Mouse (Mus musculus) hindbrain, embryonic 12.5 days (tissue): Measurements from ENCODE around the gene Lcorl. TPM values are rescaled to one million over a fixed set of nuclear protein-coding genes. Genes with fewer than 3 reads are reported as not detected.
A peak's percentile ranks its signal among the peaks of the same experiment; 100 is the strongest.

Source experiments
- ATAC-seq: fragments of 200-750 bp; cut with Nextera tagmentation; 2 replicates; pipeline ENCODE4 v1.8.0; 2017; ENCODE audit warnings: moderate TSS enrichment; ENCODE audit not compliant: low FRiP score
- H3K27ac ChIP-seq: fragments of 300-500 bp; sonication (generic); 2 replicates; pipeline ENCODE4 v1.5.1; 2016; ENCODE audit warnings: mild to moderate bottlenecking
- H3K27me3 ChIP-seq: fragments of 300-500 bp; sonication (generic); 2 replicates; pipeline ENCODE4 v1.6.1; 2016; ENCODE audit warnings: mild to moderate bottlenecking
- H3K36me3 ChIP-seq: fragments of 300-500 bp; sonication (generic); 2 replicates; pipeline ENCODE4 v1.6.1; 2016; ENCODE audit warnings: mild to moderate bottlenecking
- H3K4me1 ChIP-seq: fragments of 300-500 bp; sonication (generic); 2 replicates; pipeline ENCODE4 v1.6.1; 2016
- H3K4me2 ChIP-seq: fragments of 300-500 bp; sonication (generic); replicated peaks from 2 replicates; pipeline ENCODE4 v1.6.1; 2016; ENCODE audit warnings: mild to moderate bottlenecking
- H3K4me3 ChIP-seq: fragments of 300-500 bp; sonication (generic); 2 replicates; pipeline ENCODE4 v1.5.1; 2016; ENCODE audit warnings: mild to moderate bottlenecking
- H3K9ac ChIP-seq: fragments of 300-500 bp; sonication (generic); 2 replicates; pipeline ENCODE4 v1.6.1; 2016; ENCODE audit warnings: mild to moderate bottlenecking, moderate library complexity
- H3K9me3 ChIP-seq: fragments of 300-500 bp; sonication (generic); replicated peaks from 2 replicates; pipeline ENCODE4 v1.6.1; 2016; ENCODE audit warnings: mild to moderate bottlenecking
- WGBS: fragments of 180-500 bp; shearing (Covaris S2); methylation state at CpG from one replicate; pipeline ENCODE4 v1.1.7; 2016; 5-methylcytosine and 5-hydroxymethylcytosine counted together
- polyA plus RNA-seq: library from polyadenylated mRNA; unstranded; fragments of >200 nt; fragmentation: Nextera tagmentation; extraction: Ambion mirVana; gene quantifications from 2 replicates; pipeline ENCODE4 v1.2.1, GENCODE M21; 2016

Gene Lcorl
- polyA plus RNA-seq, 1 experiment from 2014 or later, result 48.8 TPM

DNA sequence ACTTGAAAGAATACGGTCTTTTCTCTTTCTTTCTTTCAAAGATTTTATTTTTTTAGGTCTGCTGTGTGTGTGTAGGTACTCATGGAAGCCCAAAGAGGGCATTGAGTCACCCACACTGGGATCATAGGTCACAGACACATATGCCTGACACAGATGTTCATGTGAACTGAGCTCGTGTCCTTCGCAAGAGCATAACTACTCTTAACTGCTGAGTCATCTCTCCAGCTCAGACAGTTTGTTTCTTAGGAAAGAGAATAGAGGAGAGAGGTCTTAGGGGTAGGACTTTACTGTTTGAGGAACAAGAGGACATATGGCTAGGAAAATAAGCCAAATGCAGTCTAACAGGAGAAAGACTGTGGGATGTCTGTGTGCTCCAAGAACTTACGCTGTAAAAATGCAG, 168.3 kb downstream of the Lcorl start:
- H3K36me3 ChIP-seq, result peaks cover 3% of the 10 kb centered on the region
- no peak overlapping the region for H3K27ac ChIP-seq
- H3K9me3 ChIP-seq, result no peaks in the 10 kb centered on the region
- ATAC-seq, result no peak
- H3K4me2 ChIP-seq, result no peak overlapping the region
- no peaks in the 10 kb centered on the region for H3K27me3 ChIP-seq
- no peak overlapping the region for H3K4me3 ChIP-seq
- WGBS, result 92% methylated on average over 4 of the region's 4 CpGs
- no peaks in the 10 kb centered on the region for H3K4me1 ChIP-seq
- no peak overlapping the region for H3K9ac ChIP-seq

DNA sequence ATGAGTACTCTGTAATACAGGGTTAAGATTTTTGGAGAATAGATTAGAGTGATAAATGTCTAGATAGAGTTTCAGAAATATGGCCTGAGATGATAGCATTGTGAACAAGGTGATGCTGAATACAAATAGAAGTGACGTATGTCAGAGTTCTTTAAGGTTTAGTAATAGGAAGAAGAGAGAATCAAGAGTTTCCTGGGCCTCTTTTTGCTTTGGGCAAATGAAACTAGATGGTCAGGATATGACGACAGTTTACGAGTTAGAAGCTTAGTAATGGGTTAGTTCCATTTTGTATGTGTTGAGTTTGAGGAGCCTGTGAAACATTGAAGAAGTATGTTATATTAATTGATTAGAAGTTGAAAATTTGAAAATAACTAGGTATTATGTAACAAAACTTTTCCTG, 171.2 kb downstream of the Lcorl start:
- Histone ChIP-seq H3K27ac (no peak overlapping the region), H3K4me1 (no peaks in the 10 kb centered on the region), H3K36me3 (peaks cover 4% of the 10 kb centered on the region), H3K27me3 (no peaks in the 10 kb centered on the region), H3K9ac (no peak overlapping the region), H3K4me3 (no peak overlapping the region), H3K9me3 (no peaks in the 10 kb centered on the region), H3K4me2 (no peak overlapping the region)
- no peak for ATAC-seq
- WGBS, result 92% methylated on average over 3 of the region's 3 CpGs

DNA sequence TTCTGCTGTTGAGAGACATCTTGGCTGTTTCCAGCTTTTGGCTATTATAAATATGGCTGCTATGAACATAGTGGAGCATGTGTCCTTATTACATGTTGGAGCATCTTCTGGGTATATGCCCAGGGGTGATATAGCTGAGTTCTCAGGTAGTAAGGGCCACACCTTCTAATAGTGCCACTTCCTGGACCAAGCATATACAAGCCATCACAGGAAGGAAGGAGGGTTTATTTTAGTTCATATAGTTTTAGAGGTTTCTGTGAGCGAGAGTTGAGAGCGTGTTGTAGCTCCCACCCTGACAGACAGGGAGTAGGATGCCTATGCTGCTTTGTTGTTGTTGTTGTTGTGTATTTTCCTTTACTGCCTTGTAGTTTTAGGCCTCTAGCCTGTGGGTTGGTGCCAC, 172.2 kb downstream of the Lcorl start:
- Histone ChIP-seq H3K9ac (no peak overlapping the region), H3K4me3 (no peak overlapping the region), H3K4me2 (no peak overlapping the region), H3K27ac (no peak overlapping the region), H3K9me3 (no peaks in the 10 kb centered on the region), H3K36me3 (peaks cover 4% of the 10 kb centered on the region), H3K4me1 (no peaks in the 10 kb centered on the region), H3K27me3 (no peaks in the 10 kb centered on the region)
- 98% methylated on average over 2 of the region's 2 CpGs for WGBS
- no peak for ATAC-seq

DNA sequence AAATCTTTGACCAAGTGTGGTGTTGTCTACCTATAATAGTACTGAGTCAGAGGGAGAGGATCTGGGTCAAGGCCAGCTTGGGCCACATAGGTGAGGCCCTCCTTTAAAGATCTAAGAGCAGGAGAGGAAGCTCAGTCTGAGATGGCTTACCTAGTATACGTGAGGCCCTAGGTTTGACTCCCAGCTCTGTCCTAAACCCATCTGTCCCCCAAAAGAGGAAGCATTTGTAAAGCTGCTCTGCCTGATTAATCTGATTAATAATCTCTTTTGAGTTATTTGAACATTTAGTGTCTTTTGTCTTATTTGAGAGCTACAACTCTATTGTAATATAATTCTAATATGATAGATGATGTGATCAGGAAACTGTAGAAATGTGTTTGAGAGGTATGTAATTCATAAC, 174.0 kb downstream of the Lcorl start:
- Histone ChIP-seq H3K36me3 (peaks cover 7% of the 10 kb centered on the region; the same call in 1 of the 2 replicates), H3K4me1 (no peaks in the 10 kb centered on the region), H3K27ac (no peak overlapping the region), H3K9me3 (no peaks in the 10 kb centered on the region), H3K4me2 (no peak overlapping the region), H3K27me3 (no peaks in the 10 kb centered on the region), H3K9ac (no peak overlapping the region), H3K4me3 (no peak overlapping the region)
- no peak for ATAC-seq
- 94% methylated on average over 1 of the region's 1 CpGs for WGBS

DNA sequence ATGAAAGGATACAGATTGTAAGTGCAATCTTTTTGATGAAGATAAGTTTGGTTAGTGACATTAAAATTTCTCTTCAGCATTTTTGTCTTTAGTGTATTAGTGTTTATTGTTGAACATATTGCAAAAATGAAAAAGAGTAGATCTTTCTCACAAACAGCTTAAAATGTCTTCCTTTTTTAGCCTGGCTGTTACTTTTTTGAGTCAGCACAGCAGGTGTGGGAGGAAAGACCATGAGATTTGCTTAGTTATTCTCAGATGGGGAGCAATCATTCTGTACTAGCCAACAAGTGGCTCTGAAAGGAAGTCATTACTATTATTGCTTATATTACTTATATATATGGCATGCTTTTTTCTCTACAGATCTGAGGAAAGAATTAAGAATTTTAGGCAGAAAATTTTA, 177.5 kb downstream of the Lcorl start:
- no peak overlapping the region for H3K4me2 ChIP-seq
- H3K4me3 ChIP-seq, result no peak overlapping the region
- H3K4me1 ChIP-seq, result no peaks in the 10 kb centered on the region
- H3K9me3 ChIP-seq, result no peaks in the 10 kb centered on the region
- ATAC-seq, result no peak
- no peaks in the 10 kb centered on the region for H3K27me3 ChIP-seq
- H3K36me3 ChIP-seq, result peaks cover 13% of the 10 kb centered on the region
- no peak overlapping the region for H3K9ac ChIP-seq
- no peak overlapping the region for H3K27ac ChIP-seq

DNA sequence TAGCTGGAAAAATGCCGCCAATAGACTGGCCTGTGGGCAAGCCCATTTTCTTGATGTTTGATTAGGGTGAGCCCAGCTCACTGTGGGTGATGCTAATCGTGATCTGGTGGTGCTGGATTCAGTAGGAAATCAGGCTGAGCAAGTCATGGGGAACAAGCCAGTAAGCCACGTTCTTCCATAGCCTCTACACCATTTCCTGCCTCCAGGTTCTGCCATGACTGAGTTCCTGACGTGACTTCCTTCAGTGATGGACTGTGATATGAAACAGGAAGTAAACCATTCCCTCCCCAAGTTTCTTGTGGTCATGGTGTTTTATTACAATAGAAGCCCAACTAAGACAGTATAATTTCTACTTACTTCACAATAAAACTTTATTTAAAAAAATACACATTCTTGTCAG, 179.8 kb downstream of the Lcorl start:
- Histone ChIP-seq H3K27ac (no peak overlapping the region), H3K4me3 (no peak overlapping the region), H3K4me1 (no peaks in the 10 kb centered on the region), H3K4me2 (no peak overlapping the region), H3K27me3 (no peaks in the 10 kb centered on the region), H3K9me3 (no peaks in the 10 kb centered on the region), H3K9ac (no peak overlapping the region), H3K36me3 (peaks cover 9% of the 10 kb centered on the region; the same call in 1 of the 2 replicates)
- WGBS, result 79% methylated on average over 4 of the region's 4 CpGs
- ATAC-seq, result no peak

DNA sequence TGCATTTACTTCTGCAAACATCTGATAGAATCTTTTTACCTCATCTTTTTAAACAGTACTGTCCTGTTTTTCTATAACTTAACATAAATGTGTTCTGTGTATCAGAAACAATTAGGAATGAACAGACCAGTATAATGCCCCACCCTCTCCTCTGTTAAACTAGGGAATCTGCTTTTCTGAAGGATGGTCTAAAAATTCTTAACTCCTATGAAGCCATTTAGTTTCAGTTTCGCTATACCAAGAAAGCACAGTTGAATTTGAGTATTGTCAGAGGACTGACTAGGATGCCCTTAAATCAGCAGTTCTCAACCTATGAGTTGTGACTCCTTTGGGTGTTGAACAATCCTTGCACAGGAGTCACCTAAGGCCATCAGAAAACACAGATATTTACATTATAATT, 182.4 kb downstream of the Lcorl start:
- H3K27me3 ChIP-seq, result no peaks in the 10 kb centered on the region

DNA sequence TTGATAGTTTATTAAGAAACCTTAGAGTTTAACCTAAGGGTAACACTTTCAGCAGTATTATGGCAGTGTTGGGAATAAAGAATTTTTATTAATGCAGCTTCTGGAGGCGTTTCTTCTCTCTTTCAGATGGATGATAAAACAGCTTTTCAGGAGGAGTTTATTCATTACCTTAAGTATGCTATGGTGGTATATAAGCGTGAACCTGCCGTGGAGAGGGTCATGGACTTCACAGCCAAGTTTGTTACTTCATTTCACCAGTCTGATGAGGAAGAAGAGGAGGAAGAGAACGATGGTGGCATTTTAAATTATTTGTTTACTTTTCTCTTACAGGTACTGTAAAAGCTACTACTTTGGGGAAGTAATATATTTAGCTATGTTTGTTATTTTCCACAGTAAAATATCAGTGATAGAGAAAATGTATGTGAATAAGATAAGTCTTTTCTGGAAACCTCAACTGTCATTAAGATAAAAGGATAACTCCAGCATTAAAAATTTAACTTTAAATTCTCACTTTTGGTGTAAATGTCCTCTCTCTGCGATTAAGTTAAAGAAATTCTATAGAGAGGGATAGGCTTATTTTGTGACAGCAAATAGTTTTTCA, 186.4 kb downstream of the Lcorl start:
- no peaks in the 10 kb centered on the region for H3K27me3 ChIP-seq
- peaks cover 3% of the 10 kb centered on the region; the same call in 1 of the 2 replicates for H3K36me3 ChIP-seq
- no peaks in the 10 kb centered on the region for H3K9me3 ChIP-seq
- peak overlapping the region; percentile 80 for H3K4me2 ChIP-seq
- 63% methylated on average over 5 of the region's 5 CpGs for WGBS
- peak overlapping the region; percentile 68 for H3K4me3 ChIP-seq
- no peak for ATAC-seq
- H3K9ac ChIP-seq, result no peak overlapping the region
- peaks cover 12% of the 10 kb centered on the region for H3K4me1 ChIP-seq
- no peak overlapping the region for H3K27ac ChIP-seq

More for the DNA sequence above, 182.4 kb downstream of the Lcorl start:
- Histone ChIP-seq H3K9ac (no peak overlapping the region), H3K9me3 (no peaks in the 10 kb centered on the region), H3K27ac (no peak overlapping the region), H3K4me3 (no peak overlapping the region), H3K4me2 (no peak overlapping the region), H3K36me3 (peaks cover 9% of the 10 kb centered on the region; the same call in 1 of the 2 replicates), H3K4me1 (peaks cover 8% of the 10 kb centered on the region; the same call in 1 of the 2 replicates)
- 88% methylated on average over 1 of the region's 1 CpGs for WGBS
- no peak for ATAC-seq

DNA sequence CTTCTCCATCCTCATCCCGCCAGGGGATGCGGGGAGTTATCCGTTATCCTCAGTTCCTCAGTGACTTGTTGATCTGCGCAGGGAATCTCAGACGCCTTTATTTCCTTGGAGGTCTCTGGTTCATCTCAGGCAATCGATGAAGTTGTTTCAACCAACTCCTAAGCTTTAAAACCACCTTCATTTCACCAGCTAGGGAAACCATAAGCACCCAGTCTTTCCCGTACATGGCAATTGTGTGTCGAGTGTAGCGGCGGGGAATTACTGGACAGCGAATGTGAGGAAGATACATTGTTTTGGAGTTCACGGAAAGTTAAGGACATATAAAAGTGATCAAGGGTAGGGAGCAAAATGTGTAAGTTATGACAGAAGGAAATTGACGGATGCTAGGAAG, 187.1 kb downstream of the Lcorl start:
- peak overlapping the region; percentile 62 for H3K9ac ChIP-seq
- H3K4me1 ChIP-seq, result peaks cover 12% of the 10 kb centered on the region
- no peaks in the 10 kb centered on the region for H3K9me3 ChIP-seq
- H3K36me3 ChIP-seq, result no peaks in the 10 kb centered on the region
- H3K4me3 ChIP-seq, result peak overlapping the region; percentile 68
- peak overlapping the region; percentile 80 for H3K4me2 ChIP-seq
- no peak for ATAC-seq
- no peaks in the 10 kb centered on the region for H3K27me3 ChIP-seq
- peak overlapping the region; percentile 79 for H3K27ac ChIP-seq
- under 1% methylated on average over 13 of the region's 13 CpGs for WGBS

DNA sequence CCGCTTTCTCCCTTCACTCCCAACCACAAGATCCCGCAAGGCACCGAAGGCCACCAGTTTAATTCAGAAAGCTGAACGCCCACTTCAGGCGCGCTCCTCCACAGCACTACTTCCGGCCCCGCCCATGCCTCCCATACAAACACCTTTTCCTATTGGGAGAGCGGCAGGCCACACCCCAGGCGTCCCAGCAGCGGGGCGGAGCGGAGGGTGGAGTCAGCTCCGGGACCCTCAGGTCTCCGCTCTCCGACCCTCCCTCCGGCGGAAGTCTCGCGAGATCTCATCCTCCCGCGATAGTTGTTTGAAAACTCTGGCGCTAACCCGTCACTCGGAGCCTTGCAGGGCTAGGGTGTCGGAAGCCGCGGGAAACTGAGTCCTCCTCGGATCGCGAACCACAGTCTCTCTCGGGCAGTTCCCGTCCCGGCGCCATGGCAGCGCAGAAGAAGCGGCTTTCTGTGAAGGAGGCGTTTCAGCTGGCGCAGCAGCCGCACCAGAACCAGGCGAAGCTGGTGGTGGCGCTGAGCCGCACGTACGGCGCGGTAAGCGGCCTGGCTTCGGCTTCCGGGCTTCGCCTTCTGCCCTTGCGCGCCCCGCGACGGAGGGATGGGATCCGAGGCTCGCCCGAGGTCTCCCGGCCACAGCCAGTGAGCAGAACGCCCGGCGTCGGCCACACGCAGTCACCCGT, 187.7 kb downstream of the Lcorl start, which contains the start of gene Ncapg:
Gene Ncapg (plus strand): TSS at position 322 of the 682 bp plus-strand sequence.
- peaks cover 12% of the 10 kb centered on the region for H3K4me1 ChIP-seq
- H3K4me2 ChIP-seq, result peak within 1 kb of the TSS; percentile 80
- H3K9me3 ChIP-seq, result no peaks in the 10 kb centered on the region
- H3K4me3 ChIP-seq, result peak within 1 kb of the TSS; percentile 68
- H3K27ac ChIP-seq, result peak within 1 kb of the TSS; percentile 83
- WGBS, result under 1% methylated on average over 66 of the region's 66 CpGs
- no peaks in the 10 kb centered on the region for H3K36me3 ChIP-seq
- peak; percentile 100 for ATAC-seq
- peak within 1 kb of the TSS; percentile 76 for H3K9ac ChIP-seq
- no peaks in the 10 kb centered on the region for H3K27me3 ChIP-seq

DNA sequence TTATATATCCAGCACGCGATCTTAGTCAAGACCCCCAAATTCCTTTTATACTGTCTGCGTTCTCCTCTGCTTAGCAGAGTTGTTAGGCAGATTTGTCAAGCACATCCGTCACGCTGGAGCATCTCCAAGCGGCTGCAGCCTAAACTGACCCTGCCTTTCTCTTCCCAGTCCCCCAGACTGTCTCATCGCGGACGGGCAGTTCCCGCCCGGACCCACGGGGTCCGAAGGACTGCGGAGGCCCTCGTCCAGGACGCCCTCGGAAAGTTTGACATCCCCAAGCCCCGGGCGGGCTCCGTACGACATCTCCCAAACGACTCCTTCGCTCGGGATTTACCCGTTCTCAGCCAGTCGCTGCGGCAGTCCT, 188.2 kb downstream of the Lcorl start:
- no peaks in the 10 kb centered on the region for H3K9me3 ChIP-seq
- peak overlapping the region; percentile 80 for H3K4me2 ChIP-seq
- WGBS, result under 1% methylated on average over 27 of the region's 27 CpGs
- peak overlapping the region; percentile 76 for H3K9ac ChIP-seq
- peak; percentile 84 for ATAC-seq
- H3K27ac ChIP-seq, result peak overlapping the region; percentile 83
- peaks cover 12% of the 10 kb centered on the region for H3K4me1 ChIP-seq
- peak overlapping the region; percentile 68 for H3K4me3 ChIP-seq
- H3K36me3 ChIP-seq, result no peaks in the 10 kb centered on the region
- H3K27me3 ChIP-seq, result no peaks in the 10 kb centered on the region

DNA sequence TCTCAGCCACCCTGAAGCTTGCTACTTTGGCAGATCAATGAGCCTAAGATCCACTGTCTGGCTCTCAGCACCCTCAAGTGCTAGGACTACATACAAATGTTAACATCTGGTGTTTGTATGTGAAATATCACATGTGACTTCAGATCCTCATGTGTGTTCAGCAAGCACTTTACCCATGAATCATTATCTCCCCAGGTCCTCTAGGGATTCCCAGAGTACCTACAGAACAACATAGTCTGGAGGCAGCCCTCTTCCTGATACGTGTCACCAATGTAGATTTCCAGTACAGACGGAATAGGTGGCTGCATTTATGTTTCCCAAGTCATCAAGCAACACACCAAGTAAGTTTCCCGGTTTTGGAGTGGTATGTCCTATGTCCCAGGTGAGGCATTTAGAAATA, 188.6 kb downstream of the Lcorl start:
- peak; percentile 18 for ATAC-seq

DNA sequence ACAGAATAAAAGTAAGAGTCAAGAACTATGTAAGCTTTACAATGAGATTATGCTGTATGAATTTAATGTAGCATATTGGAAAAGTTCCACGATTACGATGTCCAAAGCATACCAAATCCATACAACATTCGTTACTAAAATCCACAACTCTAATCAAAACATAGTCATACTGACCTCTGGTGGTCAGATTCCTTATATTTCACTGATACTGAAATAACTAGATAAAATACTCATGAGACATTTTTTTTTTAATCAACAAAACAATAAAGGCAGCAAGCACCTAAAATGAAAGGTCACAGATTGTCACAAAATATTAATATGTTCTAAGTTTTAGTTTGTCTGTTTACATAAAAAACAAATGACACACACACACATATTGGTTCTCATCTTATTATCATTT, 189.1 kb downstream of the Lcorl start:
- ATAC-seq, result no peak
- H3K4me3 ChIP-seq, result no peak overlapping the region
- H3K27me3 ChIP-seq, result no peaks in the 10 kb centered on the region
- H3K4me2 ChIP-seq, result peak overlapping the region; percentile 80
- 43% methylated on average over 3 of the region's 3 CpGs for WGBS
- H3K4me1 ChIP-seq, result peaks cover 12% of the 10 kb centered on the region
- no peak overlapping the region for H3K9ac ChIP-seq
- H3K36me3 ChIP-seq, result no peaks in the 10 kb centered on the region
- H3K27ac ChIP-seq, result no peak overlapping the region
- H3K9me3 ChIP-seq, result no peaks in the 10 kb centered on the region

More for the DNA sequence above, 188.6 kb downstream of the Lcorl start:
- Histone ChIP-seq H3K36me3 (no peaks in the 10 kb centered on the region), H3K4me3 (peak overlapping the region; percentile 68), H3K4me2 (peak overlapping the region; percentile 80), H3K4me1 (peaks cover 12% of the 10 kb centered on the region), H3K27ac (peak overlapping the region; percentile 83; the same call in 1 of the 2 replicates), H3K9me3 (no peaks in the 10 kb centered on the region), H3K9ac (peak overlapping the region; percentile 76), H3K27me3 (no peaks in the 10 kb centered on the region)
- 1% methylated on average over 3 of the region's 3 CpGs for WGBS
